Mouse (Mus musculus): Measurements from ENCODE around the gene Nostrin.

The Nostrin gene

GRCm38 (mm10) chr2:69128921-69129395 is 6.6 kb upstream of the Nostrin start:
- no peak for DNase-seq (ENCODE audit: low read depth, low spot score)

GRCm38 (mm10) chr2:69129425-69130210 is 6.0 kb upstream of the Nostrin start:
- no peak for DNase-seq (ENCODE audit: low read depth, low spot score)

- no peak for DNase-seq (ENCODE audit: low read depth, low spot score)
These were observed 3.6 kb upstream of the Nostrin start for GRCm38 (mm10) chr2:69132046-69132445.

GRCm38 (mm10) chr2:69132488-69133040 is 3.0 kb upstream of the Nostrin start:
- no peak for DNase-seq (ENCODE audit: low read depth, low spot score)

GRCm38 (mm10) chr2:69134186-69134585 is 1.4 kb upstream of the Nostrin start:
- no peak for DNase-seq (ENCODE audit: low read depth, low spot score)

- no peak for DNase-seq (ENCODE audit: low read depth, low spot score)
These were observed 663 bp upstream of the Nostrin start for GRCm38 (mm10) chr2:69134937-69135336.

- DNase-seq (ENCODE audit: low read depth, low spot score): no peak
These were observed 1.9 kb downstream of the Nostrin start for GRCm38 (mm10) chr2:69137406-69138084.

GRCm38 (mm10) chr2:69138759-69139158 is 3.2 kb downstream of the Nostrin start:
- no peak for DNase-seq (ENCODE audit: low read depth, low spot score)

- DNase-seq (ENCODE audit: low read depth, low spot score): no peak
These were observed 4.6 kb downstream of the Nostrin start for GRCm38 (mm10) chr2:69140215-69140614.

- no peak for DNase-seq (ENCODE audit: low read depth, low spot score)
These were observed 5.2 kb downstream of the Nostrin start for GRCm38 (mm10) chr2:69140816-69141215.

- no peak for DNase-seq (ENCODE audit: low read depth, low spot score)
These were observed 13.1 kb downstream of the Nostrin start for GRCm38 (mm10) chr2:69148691-69149090.

GRCm38 (mm10) chr2:69149154-69149553 is 13.6 kb downstream of the Nostrin start:
- no peak for DNase-seq (ENCODE audit: low read depth, low spot score)

- no peak for DNase-seq (ENCODE audit: low read depth, low spot score)
These were observed 15.2 kb downstream of the Nostrin start for GRCm38 (mm10) chr2:69150841-69151240.

- DNase-seq (ENCODE audit: low read depth, low spot score): no peak
These were observed 20.3 kb downstream of the Nostrin start for GRCm38 (mm10) chr2:69155861-69156260.

GRCm38 (mm10) chr2:69156283-69156682 is 20.7 kb downstream of the Nostrin start:
- no peak for DNase-seq (ENCODE audit: low read depth, low spot score)

GRCm38 (mm10) chr2:69158907-69159306 is 23.3 kb downstream of the Nostrin start:
- DNase-seq (ENCODE audit: low read depth, low spot score): no peak

GRCm38 (mm10) chr2:69170395-69171077 is 34.9 kb downstream of the Nostrin start:
- DNase-seq (ENCODE audit: low read depth, low spot score): no peak

- DNase-seq (ENCODE audit: low read depth, low spot score): no peak
These were observed 39.7 kb downstream of the Nostrin start for GRCm38 (mm10) chr2:69175296-69175695.

- DNase-seq (ENCODE audit: low read depth, low spot score): no peak
These were observed 44.1 kb downstream of the Nostrin start for GRCm38 (mm10) chr2:69179721-69180120.

- DNase-seq (ENCODE audit: low read depth, low spot score): no peak
These were observed 52.4 kb downstream of the Nostrin start for GRCm38 (mm10) chr2:69187990-69188389.

GRCm38 (mm10) chr2:69188732-69189131 is 53.1 kb downstream of the Nostrin start:
- no peak for DNase-seq (ENCODE audit: low read depth, low spot score)

- no peak for DNase-seq (ENCODE audit: low read depth, low spot score)
These were observed 53.6 kb downstream of the Nostrin start for GRCm38 (mm10) chr2:69189222-69189621.

Measured in embryo, embryonic 11.5 days (tissue).